Mouse (Mus musculus) ZHBTc4 (cell line): ENCODE results near the gene Thrb.

Experiments used
- DNase-seq: peaks from one replicate; pipeline ENCODE4 v3.0.0-alpha.2; 2011; ENCODE audit warnings: low read depth, low spot score

The Thrb gene

GRCm38 (mm10) chr14:17781921-17782320 is 121.9 kb downstream of the Thrb start:
- no peak for DNase-seq

GRCm38 (mm10) chr14:17784207-17784806 is 124.2 kb downstream of the Thrb start:
- DNase-seq: no peak

- DNase-seq: peak; percentile 53
These were observed 125.3 kb downstream of the Thrb start for GRCm38 (mm10) chr14:17785370-17785769.

GRCm38 (mm10) chr14:17786249-17786648 is 126.2 kb downstream of the Thrb start:
- no peak for DNase-seq

- no peak for DNase-seq
These were observed 144.0 kb downstream of the Thrb start for GRCm38 (mm10) chr14:17803934-17804602.

GRCm38 (mm10) chr14:17811051-17811450 is 151.0 kb downstream of the Thrb start:
- DNase-seq: no peak

GRCm38 (mm10) chr14:17812414-17812813 is 152.4 kb downstream of the Thrb start:
- no peak for DNase-seq

- no peak for DNase-seq
These were observed 155.0 kb downstream of the Thrb start for GRCm38 (mm10) chr14:17815103-17815502.

GRCm38 (mm10) chr14:17818086-17818485 is 158.0 kb downstream of the Thrb start:
- DNase-seq: no peak

GRCm38 (mm10) chr14:17822754-17823153 is 162.7 kb downstream of the Thrb start:
- DNase-seq: no peak

GRCm38 (mm10) chr14:17827401-17827800 is 167.3 kb downstream of the Thrb start:
- no peak for DNase-seq

- no peak for DNase-seq
These were observed 175.7 kb downstream of the Thrb start for GRCm38 (mm10) chr14:17835738-17836137.

- no peak for DNase-seq
These were observed 176.7 kb downstream of the Thrb start for GRCm38 (mm10) chr14:17836766-17837165.

GRCm38 (mm10) chr14:17845003-17845697 is 185.1 kb downstream of the Thrb start:
- DNase-seq: no peak

GRCm38 (mm10) chr14:17845871-17846270 is 185.8 kb downstream of the Thrb start:
- DNase-seq: no peak

GRCm38 (mm10) chr14:17846700-17847099 is 186.6 kb downstream of the Thrb start:
- DNase-seq: no peak

- no peak for DNase-seq
These were observed 187.2 kb downstream of the Thrb start for GRCm38 (mm10) chr14:17847211-17847610.

- peak; percentile 12 for DNase-seq
These were observed 190.3 kb downstream of the Thrb start for GRCm38 (mm10) chr14:17850355-17850754.

- no peak for DNase-seq
These were observed 192.2 kb downstream of the Thrb start for GRCm38 (mm10) chr14:17852236-17852635.

GRCm38 (mm10) chr14:17859790-17860385 is 199.8 kb downstream of the Thrb start:
- DNase-seq: no peak

- no peak for DNase-seq
These were observed 202.6 kb downstream of the Thrb start for GRCm38 (mm10) chr14:17862651-17863050.

GRCm38 (mm10) chr14:17863701-17864320 is 203.8 kb downstream of the Thrb start:
- no peak for DNase-seq
